Mouse (Mus musculus) lung, postnatal 10 days (tissue): ENCODE results near the gene Cd274.

Source experiments
- DNase-seq: peaks from one replicate; pipeline ENCODE4 v3.0.0; 2021

The Cd274 gene

DNA sequence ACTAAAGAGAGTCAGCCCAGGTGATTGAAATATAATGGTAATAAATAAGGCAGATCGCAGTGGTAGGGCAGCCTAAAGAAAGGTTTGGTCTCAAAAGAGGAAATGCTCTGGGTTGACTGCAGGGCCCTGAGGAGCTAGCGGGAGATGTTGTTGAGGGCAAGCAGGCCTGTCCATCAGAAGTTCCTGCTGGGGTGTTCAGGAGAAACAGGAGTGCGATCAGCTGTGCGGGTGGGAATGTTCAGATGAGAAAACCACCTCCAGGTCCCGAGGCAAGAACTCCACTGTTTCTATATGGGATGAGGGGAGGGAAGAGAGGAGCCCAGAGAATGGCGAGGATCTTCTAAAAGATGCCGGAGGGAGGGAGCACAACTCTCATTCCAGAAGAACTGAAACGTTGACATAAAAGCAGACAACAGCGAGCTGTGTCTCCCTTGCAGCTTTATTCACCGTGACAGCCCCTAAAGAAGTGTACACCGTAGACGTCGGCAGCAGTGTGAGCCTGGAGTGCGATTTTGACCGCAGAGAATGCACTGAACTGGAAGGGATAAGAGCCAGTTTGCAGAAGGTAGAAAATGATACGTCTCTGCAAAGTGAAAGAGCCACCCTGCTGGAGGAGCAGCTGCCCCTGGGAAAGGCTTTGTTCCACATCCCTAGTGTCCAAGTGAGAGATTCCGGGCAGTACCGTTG lies 69.7 kb downstream of the Cd274 start:
- DNase-seq = no peak
